Mouse (Mus musculus) frontal cortex, adult 2 months (tissue): ENCODE measurements at regions not wholly inside any gene's neighbourhood (a gene's known extent, or its start where the extent isn't known, plus 50 kb on each side); places are given as distances from the start of the nearest gene placed in this dataset.
A peak's percentile ranks its signal among the peaks of the same experiment; 100 is the strongest.

Experiments used
- DNase-seq, 2 experiments: peaks; one replicate each; pipeline ENCODE4 v3.0.0; 2022; ENCODE audit warnings: low spot score in 1 of 2; ENCODE audit errors: extremely low spot score in 1 of 2

DNA sequence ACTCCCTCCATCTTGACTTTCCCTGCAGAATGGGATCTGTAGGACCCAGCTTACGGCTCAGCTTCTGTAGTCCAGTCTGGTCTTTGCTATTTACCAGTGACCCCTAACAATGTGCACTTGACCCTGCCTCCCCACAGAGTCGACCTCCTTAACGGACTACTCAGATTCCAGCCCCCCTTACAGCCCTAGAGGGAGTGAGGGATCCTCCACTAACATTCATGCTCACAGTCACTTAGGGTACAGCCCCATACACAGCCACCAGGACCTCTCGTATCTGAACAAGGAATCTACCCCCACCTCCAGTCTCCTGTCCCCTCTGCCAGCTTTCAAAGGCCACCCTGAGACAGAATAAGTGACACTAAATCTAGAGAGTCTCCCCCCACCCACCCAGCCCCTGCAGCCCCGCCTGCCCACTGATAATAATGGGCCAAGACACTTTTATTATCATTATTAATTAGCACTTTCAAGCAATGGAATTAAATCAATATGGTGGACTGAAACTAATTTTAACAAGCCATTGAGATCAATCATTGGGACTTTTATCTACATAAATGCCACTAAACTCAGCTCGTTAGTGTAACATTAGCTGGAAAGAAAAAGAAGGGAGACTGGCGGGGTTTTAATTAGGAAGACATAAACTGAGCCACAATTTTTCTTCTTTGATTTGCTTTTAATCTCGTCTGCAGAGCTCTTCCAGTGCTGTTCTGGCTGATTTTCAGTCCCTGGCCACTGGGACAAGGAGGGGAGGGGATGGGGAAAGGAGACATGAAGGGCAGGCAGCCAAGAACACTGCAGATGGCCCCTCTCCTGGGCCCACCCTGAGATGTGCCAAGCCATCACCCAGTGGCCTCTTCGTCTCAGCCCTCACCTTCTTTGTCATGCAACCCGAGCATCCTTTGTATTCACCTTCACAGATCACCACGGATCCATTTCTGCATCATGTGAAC is 258.4 kb upstream of the Zfp703 start:
- no peak for DNase-seq

DNA sequence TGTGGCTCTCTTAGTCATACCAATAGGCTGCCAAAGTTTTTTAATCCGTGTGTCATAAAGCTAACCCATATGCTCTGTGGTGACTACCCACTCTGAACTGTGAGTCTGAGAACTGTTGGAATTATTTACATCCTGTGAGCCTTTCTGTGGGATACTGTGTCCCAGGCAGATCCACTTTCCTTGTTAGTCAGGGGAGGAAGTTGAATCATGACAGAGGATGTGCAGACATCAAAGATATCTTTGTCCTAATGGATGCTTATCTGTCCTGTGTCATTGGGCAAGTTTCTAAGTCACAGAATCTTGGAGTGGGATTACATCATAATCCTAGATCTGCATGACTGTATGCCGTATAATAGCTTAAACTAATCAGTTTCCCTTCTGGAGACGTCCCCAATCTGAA is 254.4 kb upstream of the Zfp703 start:
- DNase-seq: peak in 1 of 2 experiments; percentile 48

DNA sequence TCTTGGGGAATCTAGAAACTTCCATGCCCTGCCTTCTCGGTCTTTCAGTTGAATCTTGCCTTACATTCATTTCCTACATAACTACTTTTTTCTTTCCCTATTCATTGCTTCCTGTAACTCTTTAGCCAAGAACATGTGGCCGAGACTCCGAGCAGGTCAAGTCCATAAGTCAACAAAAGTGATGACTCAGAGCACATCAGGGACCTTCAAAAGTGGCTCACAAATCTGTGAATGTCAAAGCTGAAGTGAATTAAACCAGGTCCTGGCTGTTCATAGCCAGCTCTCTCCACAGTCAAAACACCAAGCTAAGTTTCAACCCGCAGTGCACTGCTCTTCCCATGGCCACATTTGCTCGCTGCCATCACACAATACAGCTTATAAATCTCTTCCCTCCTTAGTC is 252.5 kb upstream of the Zfp703 start:
- no peak for DNase-seq

DNA sequence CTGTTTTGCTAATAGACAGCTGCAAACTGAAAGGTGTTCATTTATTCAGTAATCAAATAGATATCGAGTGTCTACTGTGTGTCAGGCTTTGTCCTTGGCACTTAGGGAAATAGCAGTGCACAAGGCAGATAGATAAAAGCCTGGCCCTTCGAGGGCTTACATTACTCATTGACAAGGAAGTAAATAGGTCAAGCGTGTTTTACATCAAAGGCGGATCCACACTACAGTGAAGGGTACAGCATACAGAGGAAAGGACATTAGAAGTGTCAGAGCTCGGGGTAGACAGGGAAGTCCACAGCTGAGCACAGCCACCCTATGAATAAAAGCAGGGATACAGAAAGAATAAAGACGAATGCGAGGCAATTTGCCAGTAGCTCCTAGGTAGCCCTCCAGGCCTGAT is 251.6 kb upstream of the Zfp703 start:
- DNase-seq: no peak

DNA sequence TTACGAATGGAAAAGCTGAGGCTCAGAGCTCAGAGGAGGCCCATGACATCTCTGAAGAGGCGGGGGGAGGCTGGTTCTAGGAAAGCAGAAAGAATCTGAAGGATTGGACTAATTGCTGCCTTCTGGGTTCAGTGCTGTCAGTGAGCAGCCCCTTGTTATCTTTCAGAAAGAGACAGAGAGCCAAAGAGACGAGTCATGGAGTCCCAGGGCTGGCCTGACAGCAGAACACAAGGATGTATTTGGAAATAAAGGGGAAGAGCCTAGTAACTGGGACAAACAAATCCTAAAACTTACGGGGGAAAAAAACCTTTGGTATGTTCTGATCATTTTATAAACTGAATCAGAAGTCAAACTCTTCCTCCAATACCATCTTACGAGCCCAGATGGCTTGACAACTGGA is 247.8 kb upstream of the Zfp703 start:
- DNase-seq: no peak

DNA sequence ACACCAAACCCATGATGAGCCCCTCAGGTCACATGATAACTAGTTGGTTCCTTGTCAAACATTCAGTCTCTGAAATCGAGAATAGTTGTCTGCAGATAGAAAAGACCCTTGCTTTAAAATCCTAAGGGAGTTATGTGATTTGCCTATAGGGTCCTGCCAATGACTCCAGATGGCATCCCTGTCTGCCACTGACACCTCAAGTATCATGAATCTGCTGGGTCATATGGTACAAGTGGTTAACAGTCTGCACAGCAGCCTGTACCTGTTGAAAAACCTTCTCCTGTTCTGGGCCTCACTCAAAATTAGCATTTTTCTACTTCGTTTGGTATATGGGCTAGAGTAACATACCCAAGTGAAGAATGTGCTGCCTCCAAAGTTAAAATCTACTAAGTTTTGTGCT is 246.0 kb upstream of the Zfp703 start:
- DNase-seq: no peak

DNA sequence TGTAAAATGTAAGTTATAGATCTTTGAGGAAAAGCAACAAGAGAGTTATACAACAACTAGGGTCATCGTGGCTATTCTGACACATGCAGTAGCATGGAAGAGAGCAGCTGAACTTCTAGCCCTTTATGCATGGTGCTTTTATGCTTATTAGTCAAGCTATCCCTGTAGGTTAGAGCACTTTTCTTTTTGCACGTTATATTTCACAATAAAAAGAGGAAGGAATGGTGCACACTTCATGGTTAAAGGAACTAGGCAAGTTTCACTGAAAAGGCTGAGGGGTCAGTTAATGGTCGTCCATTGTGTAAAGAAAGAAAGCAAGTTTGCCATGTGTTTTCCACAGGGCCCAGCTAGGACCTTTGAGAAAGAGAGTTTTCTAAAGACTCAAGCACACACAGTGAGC is 232.7 kb upstream of the Zfp703 start:
- no peak for DNase-seq

DNA sequence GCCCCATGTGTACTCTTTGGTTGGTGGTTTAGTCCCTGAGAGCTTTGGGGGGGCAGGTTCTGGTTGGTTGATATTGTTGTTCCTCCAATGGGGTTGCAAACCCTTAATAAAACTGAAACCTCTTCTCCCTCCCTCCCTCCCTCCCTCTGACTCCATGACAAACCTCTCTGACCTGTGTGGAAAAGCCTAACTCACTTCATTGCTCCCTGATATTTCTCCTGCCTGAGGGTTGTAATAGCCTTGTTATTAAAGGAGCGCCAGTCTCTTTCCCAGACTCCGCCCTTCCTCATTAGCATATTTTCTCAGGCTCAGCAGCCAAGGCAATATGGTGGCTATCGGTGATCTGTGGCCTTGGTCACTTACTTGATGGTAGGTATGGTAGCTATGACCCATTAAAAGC is 230.3 kb upstream of the Zfp703 start:
- DNase-seq: no peak

DNA sequence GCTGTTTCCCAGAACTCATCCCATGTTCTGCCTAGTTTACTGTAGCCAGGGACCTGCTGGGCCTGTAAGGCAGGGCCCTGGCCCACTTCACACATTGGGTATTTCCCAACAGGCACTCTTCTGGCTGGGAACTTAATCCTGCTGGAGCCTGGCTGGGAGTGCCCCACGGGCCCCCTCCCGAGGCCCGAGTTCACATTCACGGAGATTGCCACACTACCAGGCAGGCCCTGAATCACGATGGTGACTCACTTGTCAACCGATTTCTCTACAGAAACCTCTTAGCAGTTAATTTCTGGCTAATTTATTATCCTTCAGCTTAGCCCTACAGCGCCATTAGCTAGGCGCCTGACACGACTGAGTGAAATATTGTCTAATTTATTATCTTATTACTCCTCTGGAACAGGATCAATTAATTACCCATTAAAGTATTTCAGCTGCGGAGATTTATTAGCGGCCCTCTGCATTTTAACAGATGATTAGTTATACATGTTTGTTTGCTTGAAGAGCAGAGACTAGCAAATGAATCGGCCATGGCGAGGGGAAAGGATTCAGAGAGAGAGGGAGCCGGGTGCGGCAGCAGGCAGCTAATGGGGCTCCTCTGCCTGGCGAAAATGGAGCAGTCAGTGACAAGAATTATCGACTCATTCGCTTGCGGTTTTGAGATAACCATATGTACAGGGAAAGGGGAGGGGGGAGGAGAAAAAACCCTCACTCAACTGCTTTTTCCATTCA is 229.7 kb upstream of the Zfp703 start:
- DNase-seq: no peak

DNA sequence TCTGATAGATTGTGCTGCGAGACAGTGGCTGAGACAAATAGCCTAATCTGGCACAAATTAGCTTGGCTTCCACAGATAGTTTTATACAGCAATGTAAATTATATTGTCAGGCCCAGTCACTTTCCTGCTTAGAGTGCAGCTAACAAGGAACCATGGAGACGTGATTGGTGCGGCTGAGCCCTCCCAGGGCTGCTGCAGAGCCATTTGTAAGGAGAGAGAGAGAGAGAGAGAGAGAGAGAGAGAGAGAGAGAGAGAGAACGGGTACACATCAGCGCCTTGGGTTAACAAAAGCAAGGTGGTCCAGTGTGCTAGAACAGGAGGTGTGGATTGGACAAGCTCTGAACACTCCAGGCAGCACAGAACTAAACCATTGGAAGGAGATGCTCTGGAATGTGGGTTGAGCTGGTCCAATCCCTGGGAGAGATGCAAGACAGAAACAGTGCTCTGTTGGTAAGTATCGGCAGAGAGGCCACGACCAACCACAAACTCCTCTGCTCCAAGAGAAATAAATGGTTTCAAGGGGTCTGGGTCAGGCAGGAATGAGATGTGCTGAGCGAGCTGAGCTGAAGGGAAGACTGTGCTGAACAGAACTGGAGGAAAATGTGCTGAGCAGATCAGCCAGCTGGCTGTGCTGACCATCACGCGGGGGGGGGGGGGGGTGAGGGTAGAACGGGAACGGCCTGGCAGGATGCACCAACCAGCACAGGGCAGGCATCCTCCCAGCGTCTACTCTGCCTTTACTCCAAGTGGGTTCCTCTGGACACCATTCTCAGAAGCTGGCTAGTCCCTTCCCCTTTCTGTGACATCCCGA is 228.8 kb upstream of the Zfp703 start:
- no peak for DNase-seq

DNA sequence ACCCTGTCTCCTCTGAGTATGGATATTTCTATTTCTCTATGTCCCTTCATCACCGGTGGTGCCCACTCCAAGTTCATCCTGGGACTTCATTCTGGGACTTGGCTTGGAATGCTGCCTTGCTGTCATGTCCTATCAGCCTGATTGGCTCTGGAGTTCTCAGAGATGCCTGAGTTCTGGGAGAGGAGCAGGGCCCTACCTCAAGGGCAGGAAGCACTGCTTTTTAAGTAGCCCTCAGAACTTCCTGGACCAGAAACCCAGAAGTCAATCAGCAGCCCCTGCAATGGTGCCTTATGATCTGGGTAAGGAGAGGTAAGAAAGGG is 228.2 kb upstream of the Zfp703 start:
- DNase-seq: no peak

DNA sequence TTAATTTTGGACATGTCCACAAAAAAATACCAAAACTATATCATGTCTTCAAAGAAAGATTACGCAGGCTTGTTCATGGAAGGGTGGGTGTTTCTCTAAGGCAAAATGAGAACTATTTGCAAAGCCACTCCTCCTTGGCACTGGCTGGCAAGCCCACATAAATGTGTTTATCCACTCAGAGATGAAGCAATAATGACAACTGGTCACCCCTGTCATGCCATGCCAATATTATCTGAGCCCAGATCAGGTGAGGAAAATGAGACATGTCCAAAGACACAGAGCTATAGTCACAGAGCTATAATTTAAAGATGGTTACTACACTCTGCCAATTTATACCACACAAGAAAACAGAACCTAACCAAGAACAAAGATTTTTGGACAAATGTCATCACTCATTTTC is 227.0 kb upstream of the Zfp703 start:
- no peak for DNase-seq

DNA sequence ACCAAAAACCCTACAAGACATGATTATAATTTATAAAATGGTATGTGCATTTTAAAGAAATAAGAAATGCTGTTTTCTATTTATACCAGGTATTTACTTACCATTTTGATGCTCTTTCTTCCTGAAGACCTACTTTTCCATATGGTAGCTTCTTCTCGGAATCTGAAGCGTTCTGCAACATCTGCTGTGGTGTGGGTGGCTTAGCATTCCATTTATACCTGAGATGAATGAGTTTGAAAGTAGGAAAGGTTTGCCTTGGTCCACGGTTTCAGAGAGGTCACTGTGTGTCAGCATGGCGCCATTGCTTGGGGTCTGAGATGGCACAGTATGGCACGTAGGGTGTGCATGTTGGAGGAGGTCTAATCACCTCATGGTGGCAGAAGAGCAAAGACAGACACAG is 225.5 kb upstream of the Zfp703 start:
- peak; percentile 33 to 48 for DNase-seq

DNA sequence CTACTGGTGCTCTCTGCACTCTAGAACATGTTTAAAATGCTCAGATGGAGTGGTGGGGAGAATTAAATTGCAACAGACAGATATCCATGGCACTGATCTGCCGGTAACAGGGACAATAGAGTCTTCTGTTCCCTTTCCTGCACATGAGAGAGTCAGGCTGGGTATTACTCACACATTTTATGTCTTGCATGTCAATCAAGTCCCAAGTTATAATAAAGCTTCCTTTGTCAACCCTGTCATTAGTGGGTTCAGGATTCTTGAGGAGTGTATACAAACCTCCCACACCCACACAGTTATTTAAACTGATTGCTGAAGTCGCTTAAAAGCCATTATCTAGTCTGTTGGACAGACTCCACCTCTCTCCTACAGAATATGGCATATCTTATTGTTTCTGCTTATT is 220.7 kb upstream of the Zfp703 start:
- DNase-seq: no peak

DNA sequence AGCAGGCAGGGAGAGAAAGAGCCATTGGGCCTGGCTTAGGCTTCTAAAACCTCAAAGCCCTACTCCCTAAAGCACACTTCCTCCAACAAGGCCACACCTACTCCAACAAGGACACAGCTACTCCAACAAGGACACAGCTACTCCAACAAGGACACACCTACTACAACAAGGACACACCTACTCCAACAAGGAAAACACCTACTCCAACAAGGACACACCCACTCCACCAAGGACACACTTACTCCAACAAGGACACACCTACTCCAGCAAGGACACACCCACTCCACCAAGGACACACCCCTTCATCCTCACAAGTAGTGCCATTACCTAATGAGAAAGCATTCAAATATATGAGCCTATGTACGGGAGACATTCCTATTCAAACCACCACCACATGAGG is 216.4 kb upstream of the Zfp703 start:
- DNase-seq: no peak

DNA sequence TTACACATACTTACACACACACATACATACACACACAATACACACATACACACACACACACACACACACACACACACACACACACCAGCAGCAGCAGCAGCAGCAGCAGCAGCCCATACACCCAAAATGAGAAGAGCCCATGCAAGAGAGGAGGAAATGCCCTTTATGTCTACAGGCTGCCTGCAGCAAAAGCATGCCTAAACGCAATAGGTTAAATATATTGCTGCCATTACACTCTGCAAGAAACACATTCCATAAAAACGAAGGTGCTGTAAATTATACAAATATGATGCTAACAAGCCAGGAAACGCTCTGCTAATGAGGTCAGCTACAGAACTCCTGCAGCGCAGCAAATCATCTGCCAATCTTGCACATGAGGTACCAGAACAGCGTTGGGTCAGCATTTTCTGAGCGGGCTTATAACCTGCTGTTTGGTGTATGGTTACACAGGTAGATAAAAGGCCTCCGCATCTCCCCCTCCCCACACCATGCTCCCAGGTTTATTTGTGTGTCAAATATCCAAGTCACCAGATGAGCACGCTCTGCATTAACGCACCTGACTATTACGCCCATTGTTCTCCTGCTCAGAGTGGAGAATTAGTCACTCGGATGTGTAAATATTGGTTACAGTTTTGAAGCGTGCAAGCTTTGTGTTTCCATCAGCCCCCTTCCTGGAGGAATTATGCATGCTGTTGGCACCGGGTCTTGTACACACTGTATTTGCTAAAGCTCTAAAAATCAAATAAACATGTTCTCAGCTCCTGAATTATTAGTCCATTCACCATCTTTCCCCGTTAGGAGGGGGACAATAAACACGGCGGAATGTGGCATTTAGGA is 214.0 kb upstream of the Zfp703 start:
- DNase-seq: no peak

DNA sequence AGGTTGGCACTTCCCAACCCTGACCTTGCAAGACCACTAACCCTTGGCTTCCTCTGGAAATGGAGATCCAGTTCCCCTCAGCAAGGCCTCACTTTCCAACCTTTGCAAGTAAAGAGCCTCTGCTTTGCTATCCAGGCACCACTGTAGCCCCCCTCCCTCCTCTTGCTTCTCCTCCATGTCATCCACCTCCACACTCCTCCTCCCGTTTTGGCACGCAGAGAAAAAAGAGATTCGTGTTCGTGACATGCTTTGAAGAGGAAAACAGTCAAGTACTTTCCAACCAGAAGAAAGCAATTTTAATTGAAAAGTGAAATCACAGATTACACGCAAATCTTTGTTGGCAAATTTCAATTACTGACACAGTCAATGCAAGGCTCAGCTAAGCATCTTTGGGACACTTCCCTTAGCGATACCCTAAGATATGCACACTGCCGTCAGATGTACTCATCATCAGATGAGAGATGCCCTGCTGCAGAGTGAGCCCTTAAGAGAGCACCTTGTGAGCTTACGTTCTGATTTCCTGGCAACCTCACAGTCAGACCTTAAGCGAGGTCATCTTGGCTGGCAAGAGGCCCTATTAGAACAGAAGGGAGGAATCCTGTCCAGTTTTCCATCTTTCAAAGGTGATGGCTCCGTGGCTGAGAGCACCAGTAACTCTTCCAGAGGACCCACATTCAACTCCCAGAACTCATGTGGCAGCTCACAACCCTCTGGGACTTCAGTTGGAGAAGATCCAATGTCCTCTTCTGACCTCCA is 208.5 kb upstream of the Zfp703 start:
- peak in 1 of 2 experiments; percentile 53 for DNase-seq

DNA sequence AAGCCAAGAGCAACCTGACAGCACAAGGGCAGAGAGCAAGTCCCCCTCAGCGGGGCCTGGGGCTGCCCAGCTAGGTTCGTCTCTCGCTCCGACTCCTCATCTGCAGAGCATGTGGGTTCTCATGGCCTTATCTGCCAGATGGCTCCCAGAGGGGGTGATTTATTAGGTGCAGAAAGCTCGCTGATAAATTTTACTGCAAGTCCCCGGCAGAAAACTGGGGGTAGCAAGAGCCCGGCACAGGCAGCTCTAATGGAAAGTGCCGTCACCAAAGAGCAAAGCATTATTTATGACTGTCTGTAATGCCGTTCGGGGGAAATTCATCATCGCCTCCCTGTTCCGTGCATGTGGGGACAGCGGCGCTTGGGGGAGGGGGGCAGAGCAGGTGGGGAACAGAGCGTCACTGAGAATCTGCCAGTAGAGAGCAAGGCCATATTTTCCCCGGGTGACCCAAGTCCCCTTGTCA is 206.7 kb upstream of the Zfp703 start:
- no peak for DNase-seq

DNA sequence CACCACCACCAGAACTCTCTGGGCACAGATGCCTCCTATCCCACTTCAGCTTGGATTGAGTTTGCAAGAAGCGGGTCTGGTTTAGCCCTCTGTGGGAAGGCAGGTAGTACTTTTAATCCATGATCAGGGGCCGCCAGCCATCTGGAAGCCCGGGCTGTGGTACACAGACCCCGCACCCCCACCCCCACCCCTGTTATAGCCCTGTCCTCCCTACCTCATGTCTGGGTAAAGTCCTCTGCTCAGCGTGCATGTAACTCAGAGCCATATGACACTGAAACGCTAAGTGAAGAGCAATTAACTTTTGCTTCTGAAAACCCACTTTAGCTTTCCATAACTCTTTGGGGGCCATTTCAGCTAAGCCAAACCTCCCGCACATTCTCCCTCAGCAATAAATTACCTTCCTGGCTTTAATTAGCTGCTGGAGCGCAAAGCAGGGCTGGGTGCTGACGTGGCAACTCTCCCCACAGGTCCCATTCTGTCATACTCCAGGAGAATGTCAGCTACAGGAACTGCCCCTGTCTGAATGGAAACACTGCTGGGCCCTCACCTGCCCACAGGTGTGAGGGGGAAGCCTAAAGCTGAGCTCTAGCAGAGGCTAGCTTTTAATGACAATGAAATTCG is 198.1 kb upstream of the Zfp703 start:
- DNase-seq: no peak
